Mouse (Mus musculus) brain, adult 2 months (tissue): ENCODE data around the gene Emg1.

ENCODE experiments used
- DNase-seq: peaks from one replicate; pipeline ENCODE4 v3.0.0; 2011; ENCODE audit warnings: low read depth, low spot score

Gene Emg1

DNA sequence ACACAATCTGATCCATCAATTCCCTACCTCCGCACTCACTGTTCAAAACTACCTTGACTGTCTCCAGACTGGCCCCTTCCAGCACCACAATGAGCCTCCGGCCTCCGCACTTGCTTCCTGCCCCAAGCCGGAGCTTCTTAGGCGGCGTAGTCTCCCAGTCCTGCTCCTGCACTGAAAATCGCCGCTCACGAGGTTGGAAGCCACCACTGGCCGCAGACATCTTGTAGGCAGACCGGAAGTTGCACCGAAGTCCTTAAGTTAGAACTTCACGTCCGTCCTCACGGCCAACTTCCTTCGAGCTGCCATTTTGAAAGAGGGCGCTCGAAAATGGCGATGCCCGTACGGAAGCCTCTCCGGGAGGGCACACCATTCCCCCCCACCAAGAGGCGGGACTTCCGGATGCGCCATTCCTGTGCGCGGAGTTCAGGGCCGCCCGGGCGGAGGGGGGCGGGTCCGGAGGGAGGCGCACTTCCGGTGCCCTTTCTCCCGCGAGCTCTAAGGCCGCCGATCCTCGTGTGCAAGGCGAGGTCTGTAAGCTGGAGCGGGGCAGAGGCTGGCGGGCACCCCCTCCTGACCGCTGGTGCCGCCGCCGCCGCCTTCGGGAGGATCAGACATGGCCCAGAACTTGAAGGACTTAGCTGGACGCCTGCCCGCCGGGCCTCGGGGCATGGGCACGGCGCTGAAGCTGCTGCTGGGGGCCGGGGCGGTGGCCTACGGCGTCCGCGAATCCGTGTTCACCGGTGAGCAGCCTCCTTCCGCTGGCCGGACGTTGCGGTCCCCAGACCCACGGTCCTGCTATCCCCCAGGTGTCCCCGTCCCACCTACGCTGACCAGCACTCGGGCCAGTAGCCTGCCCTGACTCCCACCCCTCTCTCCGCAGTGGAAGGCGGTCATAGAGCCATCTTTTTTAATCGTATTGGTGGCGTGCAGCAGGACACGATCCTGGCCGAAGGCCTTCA is at the start of gene Emg1, which contains the start of gene Phb2:
Emg1 (minus strand) TSS at position 355 of the 959 bp plus-strand sequence.
Phb2 (plus strand) TSS at position 513 of the 959 bp plus-strand sequence.
- peak; percentile 99 for DNase-seq

- peak; percentile 96 for DNase-seq
Measured at GRCm38 (mm10) chr6:124759259-124759658, 47.3 kb upstream of the Emg1 start.

GRCm38 (mm10) chr6:124758849-124759232 is 46.9 kb upstream of the Emg1 start:
- no peak for DNase-seq

DNA sequence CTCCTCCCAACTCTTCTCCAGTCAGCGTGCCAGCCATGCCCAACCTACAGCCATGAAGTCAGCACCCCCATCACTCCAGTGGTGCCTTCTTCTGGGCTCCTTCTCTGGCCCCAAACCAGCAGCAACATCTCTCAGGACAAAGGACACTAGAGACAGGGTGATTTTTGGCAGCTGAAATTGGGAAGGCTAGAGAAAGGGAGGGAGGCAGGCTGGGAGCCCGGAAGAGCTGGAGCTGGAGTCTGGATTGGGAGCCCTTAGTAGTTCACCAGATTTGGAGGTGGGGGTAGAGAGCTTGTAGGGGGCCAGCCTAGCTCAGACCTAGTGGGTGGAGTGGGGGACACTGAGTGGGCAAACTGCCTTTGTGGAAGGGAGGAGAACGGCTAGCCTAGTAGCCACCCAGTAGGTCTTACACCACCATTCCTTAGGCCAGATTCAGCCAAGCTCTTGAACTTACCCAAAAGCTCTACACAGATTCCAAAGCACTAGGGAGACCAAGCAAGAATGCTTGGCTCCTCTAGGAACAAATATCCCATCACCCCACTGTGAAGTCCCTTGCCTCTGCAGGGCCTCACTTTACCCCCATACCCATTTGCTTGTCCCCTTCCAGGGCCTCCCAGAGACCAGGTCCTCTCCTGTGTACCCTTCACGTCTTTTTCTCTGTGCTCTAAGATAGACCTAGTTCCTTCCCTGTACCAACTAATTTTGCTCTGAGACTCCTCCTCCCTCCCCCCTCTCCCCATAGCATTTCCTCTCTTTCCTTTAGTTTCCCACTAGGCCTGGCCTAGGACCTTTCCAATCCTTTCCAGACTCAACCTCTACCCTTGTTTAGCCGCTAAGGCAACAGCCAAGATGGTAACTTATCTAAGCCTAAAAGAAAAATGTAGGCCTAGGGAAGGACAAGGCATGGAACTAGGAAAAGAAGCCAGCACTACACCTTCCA is 46.2 kb upstream of the Emg1 start:
- DNase-seq: peak; percentile 92

- no peak for DNase-seq
Measured at GRCm38 (mm10) chr6:124757351-124757880, 45.4 kb upstream of the Emg1 start.

DNA sequence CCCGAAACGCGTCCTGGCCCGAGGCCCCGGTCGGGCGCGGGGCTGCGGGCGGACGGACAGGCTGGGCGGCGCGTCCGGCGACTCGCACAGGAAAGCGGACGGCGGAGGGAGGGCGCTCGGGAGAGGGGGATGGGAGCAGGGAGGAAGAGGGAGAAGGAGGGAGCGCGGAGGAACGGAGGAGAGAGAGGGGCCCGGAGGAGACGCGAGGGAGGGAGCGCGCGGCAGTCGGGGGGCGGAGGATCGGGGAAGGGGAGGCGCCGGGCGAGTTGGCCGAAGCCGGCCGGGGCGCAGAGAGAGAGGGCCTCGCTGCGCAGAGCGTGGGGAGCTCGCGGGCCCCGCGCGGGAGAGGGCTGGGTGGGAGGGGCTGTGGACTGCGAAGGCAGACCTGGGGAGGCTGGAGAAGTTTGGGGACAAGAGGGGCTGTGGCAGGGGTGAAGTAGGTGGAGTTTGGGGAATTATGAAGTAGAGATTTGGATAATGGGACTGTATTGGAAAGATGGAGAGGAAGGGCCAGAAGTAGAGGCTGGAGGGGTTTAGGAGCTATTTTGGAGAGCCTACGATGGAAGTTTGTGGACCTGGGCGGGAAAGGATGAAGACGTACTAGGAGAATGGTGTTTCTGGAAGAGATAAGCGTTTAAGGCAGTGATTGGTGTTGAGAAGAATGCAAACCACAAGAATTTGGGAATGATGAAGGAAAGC is 44.8 kb upstream of the Emg1 start:
- peak; percentile 91 for DNase-seq

GRCm38 (mm10) chr6:124755831-124756595 is 44.0 kb upstream of the Emg1 start, which contains the start of the genes Gm45234 and Atn1:
Gm45234 (minus strand) TSS chr6:124756021.
Atn1 (minus strand) TSS chr6:124756524.
- peak; percentile 89 for DNase-seq

DNA sequence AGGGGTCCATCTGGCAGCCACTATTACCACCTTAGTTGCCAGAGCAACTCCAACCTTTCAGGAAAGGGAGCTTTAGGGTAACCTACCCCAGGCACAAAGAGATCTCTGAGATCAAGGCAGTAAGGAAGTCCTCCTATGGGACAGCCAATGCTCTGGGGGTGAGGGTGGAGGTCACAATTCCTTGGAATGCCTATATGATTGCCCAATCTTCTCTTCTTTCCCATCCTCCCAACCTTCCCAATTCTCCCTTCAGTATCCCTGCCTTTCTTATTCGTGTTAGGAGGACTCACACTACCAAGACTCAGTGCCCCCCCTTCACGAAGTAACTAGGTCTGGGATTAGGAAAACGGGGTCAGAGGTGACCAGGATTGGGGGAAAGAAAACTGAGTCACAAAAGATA is 43.3 kb upstream of the Emg1 start:
- no peak for DNase-seq

DNA sequence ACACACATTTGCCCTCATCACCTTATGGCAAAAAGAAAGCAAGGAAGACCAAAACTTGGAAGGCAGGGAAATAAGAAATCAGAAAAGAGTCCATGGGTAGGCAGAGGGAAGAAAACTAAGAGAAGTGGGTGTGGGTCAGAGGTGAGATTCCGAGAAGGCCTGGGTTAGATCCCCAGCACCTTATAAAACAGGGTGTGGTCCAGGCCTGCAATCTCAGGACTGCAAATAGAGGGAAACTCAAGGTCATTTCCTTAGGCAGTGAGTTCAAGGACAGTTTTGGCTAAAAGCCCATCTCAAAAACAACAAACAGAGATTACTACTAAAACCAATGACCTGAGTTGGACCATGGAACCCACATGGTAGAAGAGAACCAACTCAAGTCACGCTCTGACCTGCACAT is 41.9 kb upstream of the Emg1 start:
- no peak for DNase-seq

- DNase-seq: no peak
Measured at GRCm38 (mm10) chr6:124750405-124750804, 38.4 kb upstream of the Emg1 start.

GRCm38 (mm10) chr6:124746654-124747632 is 35.0 kb upstream of the Emg1 start:
- no peak for DNase-seq

DNA sequence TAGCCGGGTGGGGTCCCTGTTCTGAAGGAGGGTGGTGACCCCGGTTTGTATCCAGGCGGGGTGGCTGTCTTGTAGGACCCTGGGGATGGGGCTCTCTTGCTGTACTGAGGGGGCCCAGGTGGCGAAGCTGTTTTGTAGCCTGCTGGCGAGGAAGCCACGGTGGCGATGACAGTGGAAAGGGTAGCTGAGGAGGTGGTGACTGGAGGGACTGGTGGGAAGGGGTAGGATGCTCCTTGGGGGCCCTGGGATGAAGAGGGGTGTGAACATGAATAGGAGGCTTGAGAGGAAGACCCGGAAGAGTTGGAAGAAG is 34.3 kb upstream of the Emg1 start:
- DNase-seq: no peak

DNA sequence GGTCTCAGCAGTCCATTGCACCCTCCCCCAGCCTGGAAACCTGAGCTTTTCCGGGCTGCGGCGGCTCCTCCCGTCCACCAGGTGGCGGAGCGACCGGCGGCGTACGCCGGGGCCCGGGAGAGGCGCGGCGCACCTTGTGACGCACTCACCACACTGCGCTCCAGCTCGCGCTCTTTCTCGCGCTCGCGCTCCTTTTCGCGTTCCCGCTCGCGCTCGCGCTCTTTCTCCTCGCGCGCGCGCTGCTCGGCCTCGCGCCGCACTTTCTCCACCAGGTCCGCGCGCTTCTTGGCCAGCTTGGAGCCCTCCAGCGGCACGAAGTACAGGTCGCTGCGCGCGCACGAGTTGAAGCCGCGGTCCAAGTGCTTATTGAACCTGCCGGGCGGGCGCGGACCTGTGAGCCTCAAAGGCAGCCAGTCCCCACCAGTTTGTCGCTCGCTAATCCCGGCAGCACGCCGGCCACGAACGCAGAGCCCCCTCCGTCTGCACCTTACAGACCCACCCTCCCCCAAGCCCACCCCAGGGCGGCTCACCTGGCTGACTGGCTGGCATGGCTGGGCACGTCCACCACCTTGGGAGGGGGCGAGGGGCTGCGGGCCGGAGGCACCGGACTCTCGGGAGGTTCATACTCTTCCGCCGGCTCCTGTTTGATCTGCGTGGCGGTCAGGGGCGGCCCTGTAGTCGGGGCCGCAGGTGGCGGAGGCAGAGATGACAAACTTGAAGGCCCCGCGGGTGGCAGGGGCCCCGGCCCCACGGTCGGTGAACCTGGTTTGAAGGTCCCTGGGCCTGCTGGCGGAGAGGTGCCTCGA is 33.7 kb upstream of the Emg1 start:
- DNase-seq: peak; percentile 99

- peak; percentile 65 for DNase-seq
Measured at GRCm38 (mm10) chr6:124744755-124745321, 32.9 kb upstream of the Emg1 start.

GRCm38 (mm10) chr6:124743647-124744046 is 31.7 kb upstream of the Emg1 start:
- DNase-seq: no peak

- DNase-seq: no peak
Measured at GRCm38 (mm10) chr6:124742839-124743514, 31.0 kb upstream of the Emg1 start.

DNA sequence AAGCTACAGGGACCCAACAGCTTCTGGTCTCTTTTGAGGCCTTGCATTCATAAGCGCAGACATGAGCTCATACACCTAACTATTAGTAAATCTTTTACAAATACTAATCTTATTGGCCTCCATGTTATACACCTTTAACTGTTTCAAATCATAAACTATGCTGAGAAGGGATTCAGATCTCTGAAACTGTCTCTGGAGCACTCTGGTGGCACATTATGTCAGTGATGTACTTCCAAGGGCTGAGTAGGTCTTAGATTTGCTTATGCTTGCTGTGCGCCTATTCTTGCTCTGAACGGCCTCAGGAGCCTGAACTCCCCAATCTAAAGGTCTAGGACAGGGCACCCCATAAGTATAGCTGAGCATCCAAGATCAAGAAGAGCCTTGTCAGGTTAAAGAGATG is 29.9 kb upstream of the Emg1 start:
- DNase-seq: no peak
